Mouse (Mus musculus) hindbrain, embryonic 16.5 days (tissue): ENCODE measurements around the gene Ifitm6. TPM values are rescaled to one million over a fixed set of nuclear protein-coding genes. Genes with fewer than 3 reads are reported as not detected.

Experiments used
- ATAC-seq: fragments of 200-750 bp; cut with Nextera tagmentation; 2 replicates; pipeline ENCODE4 v1.8.0; 2017; ENCODE audit warnings: moderate TSS enrichment, moderate library complexity
- H3K27ac ChIP-seq: fragments of 300-500 bp; sonication (generic); 2 replicates; pipeline ENCODE4 v1.5.1; 2014; ENCODE audit warnings: low read depth, mild to moderate bottlenecking, control low read depth, low read length, moderate library complexity
- H3K27me3 ChIP-seq: fragments of 300-500 bp; sonication (generic); replicated peaks from 2 replicates; pipeline ENCODE4 v1.6.1; 2014; ENCODE audit warnings: low read length; ENCODE audit not compliant: control insufficient read depth, insufficient read depth
- H3K36me3 ChIP-seq: fragments of 300-500 bp; sonication (generic); 2 replicates; pipeline ENCODE4 v1.6.1; 2014; ENCODE audit warnings: mild to moderate bottlenecking, low read length, moderate library complexity, mixed read lengths; ENCODE audit not compliant: control insufficient read depth, insufficient read depth
- H3K4me1 ChIP-seq: fragments of 300-500 bp; sonication (generic); 2 replicates; pipeline ENCODE4 v1.6.1; 2014; ENCODE audit warnings: low read depth, low read length; ENCODE audit not compliant: control insufficient read depth, insufficient read depth
- H3K4me2 ChIP-seq: fragments of 300-500 bp; sonication (generic); 2 replicates; pipeline ENCODE4 v1.6.1; 2014; ENCODE audit warnings: mild to moderate bottlenecking, low read length, control low read depth, moderate library complexity
- H3K4me3 ChIP-seq: fragments of 300-500 bp; sonication (generic); 2 replicates; pipeline ENCODE4 v1.5.1; 2014; ENCODE audit warnings: mild to moderate bottlenecking, low read length, control low read depth, moderate library complexity
- H3K9ac ChIP-seq: fragments of 300-500 bp; sonication (generic); 2 replicates; pipeline ENCODE4 v1.6.1; 2014; ENCODE audit warnings: low read depth, mild to moderate bottlenecking, control low read depth, low read length, moderate library complexity
- H3K9me3 ChIP-seq: fragments of 300-500 bp; sonication (generic); 2 replicates; pipeline ENCODE4 v1.6.1; 2014; ENCODE audit warnings: mild to moderate bottlenecking, low read length, moderate library complexity; ENCODE audit not compliant: control insufficient read depth
- WGBS: fragments of 180-500 bp; shearing (Covaris S2); extraction: QIAGEN DNeasy Blood & Tissue Kit; methylation state at CpG from one replicate; pipeline ENCODE4 v1.1.7; 2014; 5-methylcytosine and 5-hydroxymethylcytosine counted together
- polyA plus RNA-seq: library from polyadenylated mRNA; unstranded; fragments of >200 nt; fragmentation: Nextera tagmentation; extraction: Ambion mirVana; gene quantifications from 2 replicates; pipeline ENCODE4 v1.2.1, GENCODE M21; 2015

Ifitm6 gene
- polyA plus RNA-seq, 1 experiment from 2014 or later: 0.83 TPM

GRCm38 (mm10) chr7:141000881-141001708, 16.6 kb downstream of the Ifitm6 start:
- Histone ChIP-seq H3K4me1 (no peaks in the 10 kb centered on the region), H3K4me2 (no peak overlapping the region), H3K27ac (no peak overlapping the region), H3K27me3 (no peaks in the 10 kb centered on the region), H3K4me3 (no peak overlapping the region), H3K36me3 (no peaks in the 10 kb centered on the region), H3K9ac (no peak overlapping the region), H3K9me3 (no peaks in the 10 kb centered on the region)
- 64% methylated on average over 15 of the region's 15 CpGs for WGBS
- no peak for ATAC-seq

DNA sequence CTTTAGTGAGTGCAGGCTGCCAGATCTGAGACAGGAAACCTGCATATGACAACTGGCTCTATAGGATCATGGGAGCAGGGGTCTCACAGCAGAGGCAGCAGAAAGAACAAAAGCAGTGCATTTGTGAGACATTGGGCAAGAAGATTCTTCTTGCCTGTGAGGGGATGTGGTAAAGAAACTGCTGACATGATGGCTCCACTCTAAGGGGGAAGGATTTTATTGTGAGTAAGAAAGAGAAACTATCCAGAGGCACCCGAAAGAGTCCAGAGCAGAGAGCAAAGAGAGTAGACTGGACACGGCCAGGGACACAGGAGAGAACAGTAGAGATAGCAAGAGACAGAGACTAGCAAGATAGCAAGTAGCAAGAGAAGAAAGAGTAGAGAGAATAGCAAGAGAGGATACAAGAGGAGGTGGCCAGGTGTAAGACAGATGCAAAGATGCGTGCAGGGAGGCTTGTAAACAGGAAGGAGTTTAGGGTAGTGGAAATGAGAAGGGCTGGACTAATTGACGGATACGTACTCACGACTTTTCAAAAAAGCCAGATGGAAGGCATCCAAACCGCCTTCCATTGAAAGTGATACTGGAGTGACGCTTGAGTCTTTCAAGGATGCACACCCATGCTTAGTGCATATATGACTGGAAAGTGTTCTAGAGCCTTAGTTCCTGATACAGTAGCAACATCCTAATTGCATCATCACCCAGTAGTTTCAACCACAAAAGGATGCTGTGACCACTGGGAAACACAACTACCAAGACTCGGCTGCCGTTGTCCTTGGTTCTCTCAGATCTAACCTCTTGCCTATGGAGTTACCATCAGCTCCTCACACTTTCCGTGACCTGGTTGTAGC, 18.6 kb downstream of the Ifitm6 start:
- no peak overlapping the region for H3K27ac ChIP-seq
- ATAC-seq: no peak
- H3K4me1 ChIP-seq: no peaks in the 10 kb centered on the region
- H3K4me3 ChIP-seq: no peak overlapping the region
- no peak overlapping the region for H3K9ac ChIP-seq
- H3K27me3 ChIP-seq: no peaks in the 10 kb centered on the region
- H3K4me2 ChIP-seq: no peak overlapping the region
- H3K9me3 ChIP-seq: no peaks in the 10 kb centered on the region
- 89% methylated on average over 11 of the region's 11 CpGs for WGBS
- H3K36me3 ChIP-seq: no peaks in the 10 kb centered on the region

DNA sequence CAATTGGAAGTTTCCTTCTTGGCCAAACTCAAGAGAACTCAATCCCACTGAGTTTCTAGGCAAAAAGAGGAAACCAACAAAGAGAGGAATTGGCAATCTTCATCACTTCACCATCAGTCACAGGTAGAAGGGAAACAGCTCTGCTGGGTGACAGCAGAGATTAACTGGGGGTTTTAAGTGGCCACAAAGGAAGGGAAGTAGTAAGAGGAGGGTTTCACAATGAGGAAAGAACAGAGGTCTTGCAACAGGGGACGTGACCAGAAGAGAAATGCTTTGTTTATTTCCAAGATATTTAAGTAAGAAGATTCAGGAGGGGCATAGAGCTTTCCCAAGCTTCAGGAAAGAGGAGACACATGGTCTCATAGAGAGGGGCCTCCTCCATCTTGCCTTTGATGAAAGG, 19.9 kb downstream of the Ifitm6 start:
- Histone ChIP-seq H3K4me2 (no peak overlapping the region), H3K27me3 (no peaks in the 10 kb centered on the region), H3K9me3 (no peaks in the 10 kb centered on the region), H3K4me3 (no peak overlapping the region), H3K27ac (no peak overlapping the region), H3K4me1 (no peaks in the 10 kb centered on the region), H3K9ac (no peak overlapping the region), H3K36me3 (no peaks in the 10 kb centered on the region)
- 72% methylated on average over 1 of the region's 1 CpGs for WGBS
- ATAC-seq: no peak

DNA sequence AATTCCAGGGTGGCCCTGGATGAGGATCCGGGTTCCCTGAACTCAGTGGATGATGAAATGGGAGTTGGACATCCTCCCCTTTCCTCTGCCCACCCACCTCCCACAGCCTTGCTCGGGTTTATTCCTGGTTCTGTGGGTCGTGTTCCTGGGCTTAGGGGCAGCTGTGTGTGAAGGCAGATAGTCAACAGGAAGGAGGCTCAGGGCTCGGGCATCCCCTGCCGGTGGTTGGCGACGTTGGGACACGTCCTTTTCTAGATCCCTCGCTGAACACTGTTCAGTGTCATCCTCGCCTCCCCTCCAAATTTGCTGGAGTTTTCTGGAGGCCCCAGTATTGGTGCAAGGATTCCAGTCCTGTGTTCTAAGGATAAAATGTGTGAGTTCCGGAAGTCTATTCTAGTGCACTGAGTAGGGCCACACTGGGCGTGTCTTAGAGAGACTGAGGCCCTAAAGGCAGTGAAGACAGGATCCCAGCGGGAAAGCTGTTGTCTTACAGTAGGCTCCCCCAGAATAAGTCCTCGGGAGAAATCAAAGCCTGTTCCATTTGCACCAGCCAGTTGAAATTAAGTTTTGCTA, 26.5 kb downstream of the Ifitm6 start:
- H3K36me3 ChIP-seq: no peaks in the 10 kb centered on the region
- 85% methylated on average over 14 of the region's 14 CpGs for WGBS
- no peak for ATAC-seq
- H3K4me2 ChIP-seq: no peak overlapping the region
- no peaks in the 10 kb centered on the region for H3K27me3 ChIP-seq
- no peak overlapping the region for H3K9ac ChIP-seq
- H3K4me3 ChIP-seq: no peak overlapping the region
- no peak overlapping the region for H3K27ac ChIP-seq
- H3K9me3 ChIP-seq: no peaks in the 10 kb centered on the region
- no peaks in the 10 kb centered on the region for H3K4me1 ChIP-seq

GRCm38 (mm10) chr7:140990622-140991021, 27.1 kb downstream of the Ifitm6 start:
- Histone ChIP-seq H3K4me3 (no peak overlapping the region), H3K27ac (no peak overlapping the region), H3K4me1 (no peaks in the 10 kb centered on the region), H3K27me3 (no peaks in the 10 kb centered on the region), H3K9ac (no peak overlapping the region), H3K36me3 (no peaks in the 10 kb centered on the region), H3K4me2 (no peak overlapping the region), H3K9me3 (no peaks in the 10 kb centered on the region)
- 75% methylated on average over 5 of the region's 5 CpGs for WGBS
- no peak for ATAC-seq

DNA sequence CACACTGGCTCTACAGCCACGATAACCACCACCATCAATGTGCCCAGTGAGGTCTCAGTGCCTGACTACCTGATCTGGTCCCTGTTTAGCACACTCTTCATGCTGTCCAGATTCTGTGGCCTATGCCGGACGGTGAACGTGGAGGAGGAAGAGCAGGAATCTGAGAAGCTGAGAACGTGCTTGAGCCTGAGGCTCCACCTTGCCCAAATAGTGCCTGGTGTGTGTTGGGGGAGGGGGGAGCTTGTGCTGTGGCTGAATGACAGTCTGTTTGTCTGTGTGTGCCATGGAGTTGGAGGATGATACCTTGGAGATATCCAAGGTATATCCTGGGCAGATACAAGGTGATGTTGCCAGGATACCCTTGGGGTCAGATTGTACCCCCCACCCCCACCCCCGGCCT, 27.5 kb downstream of the Ifitm6 start:
- no peaks in the 10 kb centered on the region for H3K4me1 ChIP-seq
- no peaks in the 10 kb centered on the region for H3K9me3 ChIP-seq
- H3K36me3 ChIP-seq: no peaks in the 10 kb centered on the region
- 80% methylated on average over 6 of the region's 6 CpGs for WGBS
- no peak overlapping the region for H3K4me3 ChIP-seq
- H3K4me2 ChIP-seq: no peak overlapping the region
- ATAC-seq: no peak
- H3K9ac ChIP-seq: no peak overlapping the region
- H3K27me3 ChIP-seq: no peaks in the 10 kb centered on the region
- no peak overlapping the region for H3K27ac ChIP-seq

DNA sequence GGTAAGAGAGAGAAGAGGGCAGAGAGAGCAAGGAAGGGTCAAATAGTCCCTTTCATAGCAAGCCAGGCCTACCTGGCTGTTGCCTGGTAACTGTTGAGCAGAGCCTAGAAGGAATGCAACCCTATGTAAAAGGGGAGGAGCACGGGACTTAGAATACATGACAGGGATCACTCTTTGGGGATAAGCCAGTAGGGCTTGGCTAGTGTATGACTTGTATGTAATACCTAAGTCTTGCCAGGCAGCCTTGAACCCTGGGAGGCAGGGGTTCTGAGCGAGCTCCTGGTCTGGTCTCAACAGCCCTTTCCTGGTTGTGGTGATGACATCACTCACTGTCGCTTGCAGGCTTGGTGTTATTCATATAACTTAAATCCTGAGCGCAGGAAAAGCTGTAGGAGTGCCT, 28.7 kb downstream of the Ifitm6 start:
- ATAC-seq: no peak
- 75% methylated on average over 4 of the region's 4 CpGs for WGBS
- H3K27ac ChIP-seq: no peak overlapping the region

DNA sequence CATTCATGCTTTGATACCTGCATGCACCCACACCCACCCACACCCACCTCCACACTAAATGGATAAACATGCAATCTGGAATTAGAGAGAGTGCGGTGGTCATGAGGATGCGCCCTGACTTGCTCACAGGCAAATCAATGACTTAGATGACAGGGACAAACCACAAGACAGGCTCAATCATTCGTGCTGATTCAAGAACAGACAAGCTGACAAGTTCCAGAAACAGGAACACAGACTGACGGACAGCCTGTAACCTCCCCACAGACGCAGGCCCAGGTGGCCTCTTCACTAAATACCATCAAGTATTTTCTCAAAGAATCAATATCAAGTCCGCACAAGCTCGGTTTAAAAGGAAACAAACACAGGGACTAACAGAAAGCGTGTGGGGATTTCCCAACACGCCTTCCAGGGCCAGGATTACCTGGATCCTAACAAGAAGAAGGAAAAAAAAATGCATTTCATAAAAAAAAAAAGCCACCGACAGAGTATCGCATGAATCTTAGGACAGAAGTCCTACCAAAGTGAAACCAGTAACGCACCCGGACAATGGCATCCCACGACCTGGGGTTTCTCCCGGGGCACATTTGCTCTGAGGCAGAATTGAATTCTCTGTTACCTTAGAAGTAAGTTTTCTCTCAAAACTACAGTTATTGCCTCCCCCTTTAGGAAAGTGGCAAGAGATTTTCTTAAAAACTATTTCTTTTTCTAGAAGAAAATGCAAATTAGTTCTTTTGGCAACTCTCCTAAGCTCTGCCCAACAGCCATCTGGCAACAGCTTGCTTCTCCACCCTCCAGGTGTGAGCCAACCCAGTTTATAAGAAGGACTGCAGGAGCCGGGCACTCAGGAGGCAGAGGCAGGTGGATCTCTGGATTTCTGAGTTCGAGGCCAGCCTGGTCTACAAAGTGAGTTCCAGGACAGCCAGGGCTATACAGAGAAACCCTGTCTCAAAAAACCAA, 30.3 kb downstream of the Ifitm6 start:
- ATAC-seq: no peak
- 87% methylated on average over 17 of the region's 17 CpGs for WGBS
- Histone ChIP-seq H3K9me3 (no peaks in the 10 kb centered on the region), H3K4me1 (no peaks in the 10 kb centered on the region), H3K36me3 (no peaks in the 10 kb centered on the region), H3K4me2 (no peak overlapping the region), H3K27me3 (no peaks in the 10 kb centered on the region), H3K9ac (no peak overlapping the region), H3K27ac (no peak overlapping the region), H3K4me3 (no peak overlapping the region)

More for the DNA sequence above, 28.7 kb downstream of the Ifitm6 start:
- no peaks in the 10 kb centered on the region for H3K9me3 ChIP-seq
- no peak overlapping the region for H3K4me2 ChIP-seq
- H3K4me3 ChIP-seq: no peak overlapping the region
- no peaks in the 10 kb centered on the region for H3K36me3 ChIP-seq
- no peak overlapping the region for H3K9ac ChIP-seq
- no peaks in the 10 kb centered on the region for H3K27me3 ChIP-seq
- no peaks in the 10 kb centered on the region for H3K4me1 ChIP-seq
